Mouse (Mus musculus) stomach, postnatal 0 days (tissue): ENCODE results near the gene Ggt6. TPM values are rescaled to one million over a fixed set of nuclear protein-coding genes. Genes with fewer than 3 reads are reported as not detected.
A peak's percentile ranks its signal among the peaks of the same experiment; 100 is the strongest.

Source experiments
- ATAC-seq: fragments of 200-750 bp; cut with Nextera tagmentation; 2 replicates; pipeline ENCODE4 v1.8.0; 2017; ENCODE audit not compliant: low FRiP score, low TSS enrichment
- DNase-seq: peaks from one replicate; pipeline ENCODE4 v3.0.0-alpha.2; 2016; ENCODE audit warnings: low spot score
- H3K27ac ChIP-seq: fragments of 300-500 bp; sonication (generic); replicated peaks from 2 replicates; pipeline ENCODE4 v1.5.1; 2014; ENCODE audit warnings: mild to moderate bottlenecking, control low read depth
- H3K27me3 ChIP-seq: fragments of 300-500 bp; sonication (generic); 2 replicates; pipeline ENCODE4 v1.6.1; 2014; ENCODE audit warnings: low read length; ENCODE audit not compliant: control insufficient read depth, insufficient read depth
- H3K36me3 ChIP-seq: fragments of 300-500 bp; sonication (generic); 2 replicates; pipeline ENCODE4 v1.6.1; 2014; ENCODE audit warnings: low read length, mixed read lengths; ENCODE audit not compliant: control insufficient read depth, insufficient read depth
- H3K4me1 ChIP-seq: fragments of 300-500 bp; sonication (generic); replicated peaks from 2 replicates; pipeline ENCODE4 v1.6.1; 2014; ENCODE audit warnings: antibody characterized with exemption; ENCODE audit not compliant: control insufficient read depth, insufficient read depth
- H3K4me2 ChIP-seq: fragments of 300-500 bp; sonication (generic); replicated peaks from 2 replicates; pipeline ENCODE4 v1.6.1; 2014; ENCODE audit warnings: low read depth, mild to moderate bottlenecking, control low read depth, moderate library complexity
- H3K4me3 ChIP-seq: fragments of 300-500 bp; sonication (generic); 2 replicates; pipeline ENCODE4 v1.5.1; 2014; ENCODE audit warnings: low read depth, low read length, control low read depth
- H3K9ac ChIP-seq: fragments of 300-500 bp; sonication (generic); 2 replicates; pipeline ENCODE4 v1.6.1; 2014; ENCODE audit warnings: mild to moderate bottlenecking, low read length, control low read depth, mixed read lengths
- H3K9me3 ChIP-seq: fragments of 300-500 bp; sonication (generic); 2 replicates; pipeline ENCODE4 v1.6.1; 2016; ENCODE audit warnings: low read length; ENCODE audit not compliant: control insufficient read depth
- CTCF ChIP-seq: IDR thresholded peaks from 2 replicates; pipeline ENCODE4 v1.5.1; 2016; ENCODE audit warnings: antibody characterized with exemption, low read depth, mild to moderate bottlenecking, moderate library complexity
- EP300 ChIP-seq: optimal IDR thresholded peaks from 2 replicates; pipeline ENCODE3; 2016; ENCODE audit warnings: antibody characterized with exemption
- WGBS: fragments of 180-500 bp; shearing (Covaris S2); extraction: QIAGEN DNeasy Blood & Tissue Kit; methylation state at CpG from one replicate; pipeline ENCODE4 v1.1.7; 2014; 5-methylcytosine and 5-hydroxymethylcytosine counted together
- polyA plus RNA-seq: library from polyadenylated mRNA; unstranded; fragments of >200 nt; fragmentation: Nextera tagmentation; extraction: Ambion mirVana; gene quantifications from 2 replicates; pipeline ENCODE4 v1.2.1, GENCODE M21; 2015

The Ggt6 gene
- polyA plus RNA-seq, 1 experiment from 2014 or later, result 13.0 TPM

DNA sequence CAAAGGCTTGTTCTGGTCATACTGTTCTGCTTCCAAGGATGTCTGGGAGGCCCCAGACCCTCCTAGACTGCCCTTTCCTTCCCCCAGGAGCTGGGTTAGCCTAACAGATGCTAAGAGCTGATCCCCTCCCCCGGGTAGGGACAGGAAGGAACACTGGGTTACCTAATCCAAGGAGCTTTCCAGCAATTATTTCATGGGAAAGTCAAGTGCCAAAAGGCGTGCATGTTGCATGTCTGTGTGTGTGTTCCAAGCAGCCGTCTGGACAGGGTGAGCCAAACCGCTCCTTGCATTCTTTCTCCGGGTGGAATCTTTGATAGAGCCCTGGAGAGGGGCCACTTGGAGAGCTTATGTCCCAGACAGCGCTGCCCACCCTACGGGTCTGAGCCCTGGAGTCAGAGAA is 22.3 kb upstream of the Ggt6 start:
- peak overlapping the region; percentile 30; the same call in 1 of the 2 replicates for H3K27ac ChIP-seq
- no peaks in the 10 kb centered on the region for H3K27me3 ChIP-seq
- no peak overlapping the region for H3K4me2 ChIP-seq
- H3K4me3 ChIP-seq, result no peak overlapping the region
- TF ChIP-seq CTCF (no peak; the same call in 1 of the 2 replicates), EP300 (no peak)
- H3K9me3 ChIP-seq, result no peaks in the 10 kb centered on the region
- no peaks in the 10 kb centered on the region for H3K36me3 ChIP-seq
- H3K9ac ChIP-seq, result no peak overlapping the region
- DNase-seq, result no peak
- no peak; the same call in 1 of the 2 replicates for ATAC-seq
- no peaks in the 10 kb centered on the region; the same call in 1 of the 2 replicates for H3K4me1 ChIP-seq
- 57% methylated on average over 7 of the region's 7 CpGs for WGBS

DNA sequence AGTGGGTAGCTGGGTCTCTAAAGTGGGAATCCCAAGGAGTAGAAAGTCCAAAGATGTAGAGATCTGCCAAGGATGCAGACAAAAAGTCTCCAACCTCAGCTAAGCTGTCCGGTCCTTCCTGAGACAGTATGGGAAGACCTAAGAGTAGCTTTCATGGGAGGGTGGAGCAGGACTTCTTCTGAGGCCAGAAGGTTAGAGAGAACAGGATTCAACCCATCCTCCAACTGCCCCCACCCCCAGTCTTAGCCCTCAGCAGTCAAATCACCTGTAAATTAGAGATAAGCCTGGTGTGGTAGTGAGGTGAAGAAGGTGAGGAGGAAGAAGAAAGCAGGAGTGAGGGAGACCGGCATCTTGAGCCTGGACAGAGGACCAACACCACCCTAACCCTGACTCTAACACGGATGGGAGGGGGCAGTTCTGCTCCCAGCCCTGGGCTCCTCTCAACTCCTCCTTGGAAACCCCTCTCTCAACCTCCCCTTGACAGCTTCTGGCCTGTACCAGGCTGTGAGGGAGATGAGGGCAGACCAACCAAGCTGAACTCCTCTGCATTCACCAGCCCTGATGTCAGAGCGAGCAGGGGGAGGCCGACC is 21.6 kb upstream of the Ggt6 start:
- no peak for TF ChIP-seq CTCF
- TF ChIP-seq EP300, result no peak
- no peak for ATAC-seq
- peak overlapping the region; percentile 30; the same call in 1 of the 2 replicates for H3K27ac ChIP-seq

DNA sequence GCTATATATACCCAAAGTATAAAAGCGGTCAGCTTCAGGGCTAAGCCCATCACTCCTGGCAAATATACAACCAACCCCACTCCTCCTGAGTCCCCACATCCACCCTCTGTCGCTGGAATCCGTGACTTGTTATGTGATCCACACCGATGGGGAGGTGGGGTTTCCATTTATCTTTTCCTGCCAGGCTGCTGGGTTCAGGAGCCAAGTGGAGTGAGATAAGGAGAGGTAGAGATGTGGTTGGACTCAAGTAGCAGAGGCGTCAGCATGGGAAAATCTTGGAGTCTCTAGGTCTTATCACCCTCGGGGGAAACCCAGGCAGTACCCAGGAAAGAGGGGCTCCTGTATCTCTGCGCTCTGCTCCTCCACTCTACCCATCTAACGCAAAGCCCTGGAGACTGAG is 20.2 kb upstream of the Ggt6 start:
- H3K27ac ChIP-seq, result no peak overlapping the region
- TF ChIP-seq EP300 (no peak), CTCF (no peak)
- WGBS, result 66% methylated on average over 8 of the region's 8 CpGs

More for the DNA sequence above, 21.6 kb upstream of the Ggt6 start:
- H3K4me2 ChIP-seq, result no peak overlapping the region
- no peaks in the 10 kb centered on the region; the same call in 1 of the 2 replicates for H3K4me1 ChIP-seq
- no peaks in the 10 kb centered on the region for H3K9me3 ChIP-seq
- H3K4me3 ChIP-seq, result no peak overlapping the region
- H3K9ac ChIP-seq, result no peak overlapping the region
- WGBS, result 77% methylated on average over 5 of the region's 5 CpGs
- no peaks in the 10 kb centered on the region for H3K36me3 ChIP-seq
- H3K27me3 ChIP-seq, result no peaks in the 10 kb centered on the region
- no peak for DNase-seq

DNA sequence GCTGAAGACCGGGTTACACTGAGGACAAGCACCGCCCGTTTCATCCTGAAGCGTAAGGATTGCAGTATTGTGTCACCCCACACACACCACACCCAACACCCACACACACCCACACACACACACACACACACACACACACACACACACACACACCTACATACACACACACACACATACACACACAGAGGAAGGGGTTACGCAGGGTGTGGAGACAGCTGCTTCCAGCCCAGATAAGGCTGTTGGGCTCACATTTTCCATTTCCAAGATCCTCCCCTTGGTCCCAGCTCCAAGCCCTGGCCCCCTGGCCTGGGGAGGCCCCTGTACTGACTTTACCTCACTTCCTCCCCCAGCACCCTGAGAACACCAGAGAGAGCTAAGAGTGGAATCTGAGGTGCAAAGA is 18.7 kb upstream of the Ggt6 start:
- Histone ChIP-seq H3K4me2 (no peak overlapping the region), H3K27me3 (no peaks in the 10 kb centered on the region), H3K4me1 (no peaks in the 10 kb centered on the region; the same call in 1 of the 2 replicates), H3K4me3 (no peak overlapping the region), H3K27ac (no peak overlapping the region), H3K36me3 (no peaks in the 10 kb centered on the region), H3K9me3 (no peaks in the 10 kb centered on the region), H3K9ac (no peak overlapping the region)
- no peak for TF ChIP-seq EP300
- no peak for TF ChIP-seq CTCF
- WGBS, result 57% methylated on average over 5 of the region's 5 CpGs
- ATAC-seq, result no peak
- DNase-seq, result no peak

More for the DNA sequence above, 20.2 kb upstream of the Ggt6 start:
- Histone ChIP-seq H3K4me2 (no peak overlapping the region), H3K9me3 (no peaks in the 10 kb centered on the region), H3K4me3 (no peak overlapping the region), H3K27me3 (no peaks in the 10 kb centered on the region), H3K4me1 (no peaks in the 10 kb centered on the region; the same call in 1 of the 2 replicates), H3K9ac (no peak overlapping the region), H3K36me3 (no peaks in the 10 kb centered on the region)
- ATAC-seq (no peak), DNase-seq (no peak)

DNA sequence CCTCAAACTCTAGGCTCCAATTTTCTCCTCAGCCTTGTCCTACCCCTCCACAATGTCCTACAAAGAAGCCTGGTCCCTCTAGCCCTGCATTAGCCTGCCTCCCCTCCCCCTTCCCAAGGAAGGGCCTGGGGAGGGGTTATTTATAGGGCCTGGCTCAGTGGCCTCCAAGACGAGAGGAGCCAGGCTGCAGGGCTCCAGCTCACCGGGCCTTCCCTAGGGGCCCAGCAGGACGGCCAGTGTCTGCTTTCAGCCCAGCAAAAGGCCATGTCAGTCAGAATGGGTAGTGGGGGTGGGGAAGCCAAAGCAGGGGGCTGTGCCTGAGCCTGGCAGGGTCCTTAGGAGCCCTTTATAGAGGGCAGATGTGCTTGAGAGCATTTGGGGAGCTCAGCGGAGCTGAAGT is 17.9 kb upstream of the Ggt6 start:
- H3K9me3 ChIP-seq, result no peaks in the 10 kb centered on the region
- TF ChIP-seq EP300, result no peak
- no peak for TF ChIP-seq CTCF
- H3K9ac ChIP-seq, result no peak overlapping the region
- no peak overlapping the region for H3K27ac ChIP-seq
- H3K4me2 ChIP-seq, result no peak overlapping the region
- H3K36me3 ChIP-seq, result no peaks in the 10 kb centered on the region
- no peak for ATAC-seq
- H3K27me3 ChIP-seq, result no peaks in the 10 kb centered on the region
- no peak overlapping the region for H3K4me3 ChIP-seq
- WGBS, result 40% methylated on average over 4 of the region's 4 CpGs
- H3K4me1 ChIP-seq, result no peaks in the 10 kb centered on the region
- DNase-seq, result no peak

DNA sequence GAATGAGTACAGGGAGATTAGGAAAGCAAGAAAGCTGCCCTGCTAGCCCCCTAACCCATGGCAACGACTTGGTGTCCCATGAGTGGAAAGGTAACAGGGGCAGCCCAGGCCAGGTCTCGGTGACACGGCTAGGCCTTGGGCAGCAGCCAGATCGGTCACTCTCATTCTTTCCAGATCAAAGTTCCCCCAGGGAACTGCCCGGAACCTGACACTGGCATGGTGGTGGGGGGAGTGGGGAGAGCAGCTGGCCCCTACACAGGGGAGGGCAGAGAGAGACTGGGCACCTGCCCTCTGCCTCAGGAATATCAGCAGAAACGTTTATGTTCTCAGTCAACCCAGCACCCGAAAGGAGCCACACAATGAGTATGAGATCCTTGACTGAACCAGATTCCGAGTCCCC is 17.1 kb upstream of the Ggt6 start:
- H3K27me3 ChIP-seq, result no peaks in the 10 kb centered on the region
- H3K27ac ChIP-seq, result no peak overlapping the region
- 64% methylated on average over 8 of the region's 8 CpGs for WGBS
- H3K9me3 ChIP-seq, result no peaks in the 10 kb centered on the region
- no peak for TF ChIP-seq CTCF
- TF ChIP-seq EP300, result no peak
- H3K9ac ChIP-seq, result no peak overlapping the region
- no peak for ATAC-seq
- no peaks in the 10 kb centered on the region for H3K36me3 ChIP-seq
- H3K4me3 ChIP-seq, result no peak overlapping the region
- H3K4me1 ChIP-seq, result no peaks in the 10 kb centered on the region
- DNase-seq, result no peak
- no peak overlapping the region for H3K4me2 ChIP-seq
